Mouse (Mus musculus): ENCODE data around the gene Brsk1.

The Brsk1 gene

DNA sequence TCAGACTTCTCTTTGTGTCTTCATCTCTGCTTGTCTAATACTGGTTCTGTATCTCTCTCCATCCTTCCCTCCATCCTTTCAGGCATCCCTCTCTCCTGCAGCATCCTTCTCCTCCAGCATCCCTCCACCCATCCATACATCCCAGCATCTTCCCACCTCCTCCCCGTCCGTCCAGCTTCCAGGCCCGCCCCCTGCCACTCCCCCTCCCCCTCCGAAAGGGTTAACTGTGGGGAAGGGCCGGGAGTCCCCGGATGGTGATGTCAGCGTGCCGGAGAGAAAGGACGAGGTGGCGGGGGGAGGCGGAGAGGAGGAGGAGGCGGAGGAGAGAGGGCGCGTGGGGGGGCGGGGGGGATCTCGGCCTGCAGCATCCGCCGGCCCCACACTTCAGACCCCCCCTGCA lies at the start of gene Brsk1:
Gene Brsk1, plus strand, starts transcription at position 218 of the 400 bp plus-strand sequence.
- peak; percentile 74 for DNase-seq (ENCODE audit: low read depth, low spot score)

DNA sequence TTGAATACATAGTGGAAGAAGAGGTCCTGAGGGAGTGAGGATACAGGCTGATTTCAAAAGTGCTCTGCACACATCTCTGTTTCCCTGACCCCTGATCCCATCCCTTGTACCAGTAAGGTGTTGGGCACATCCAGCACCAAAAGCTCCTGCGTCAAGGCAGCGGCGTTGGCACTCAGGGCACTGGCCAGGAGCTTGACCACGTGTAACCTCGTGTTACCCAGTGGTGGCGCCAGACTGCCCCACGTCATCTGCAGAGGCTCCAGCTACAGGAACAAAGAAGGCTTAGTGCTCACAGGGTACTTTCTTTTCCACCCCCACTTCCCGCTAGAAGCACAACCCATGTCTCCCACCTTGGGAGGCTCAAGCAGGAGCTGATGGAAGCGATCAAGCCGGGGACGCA lies 49.2 kb upstream of the Brsk1 start:
- no peak for DNase-seq (ENCODE audit: low read depth, low spot score)

DNA sequence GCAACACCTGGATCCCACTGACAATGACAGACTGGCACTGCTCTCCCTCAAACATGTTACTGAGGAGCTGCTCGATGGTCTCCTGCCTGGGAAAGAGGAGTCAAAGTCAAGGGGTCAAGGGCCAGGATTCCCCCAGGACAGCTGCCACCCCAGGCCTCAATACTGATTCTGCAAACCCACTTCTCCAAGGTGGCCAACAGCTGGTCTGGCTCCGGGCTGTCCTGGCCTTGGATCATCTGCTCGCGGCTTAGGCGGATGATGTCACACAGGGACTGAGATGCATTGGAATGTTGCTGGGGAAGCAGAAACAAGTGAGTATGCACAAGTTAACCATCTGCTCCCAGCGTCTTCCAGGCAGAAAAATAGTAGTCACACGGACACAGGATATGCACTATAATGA lies 48.4 kb upstream of the Brsk1 start:
- DNase-seq (ENCODE audit: low read depth, low spot score): no peak

DNA sequence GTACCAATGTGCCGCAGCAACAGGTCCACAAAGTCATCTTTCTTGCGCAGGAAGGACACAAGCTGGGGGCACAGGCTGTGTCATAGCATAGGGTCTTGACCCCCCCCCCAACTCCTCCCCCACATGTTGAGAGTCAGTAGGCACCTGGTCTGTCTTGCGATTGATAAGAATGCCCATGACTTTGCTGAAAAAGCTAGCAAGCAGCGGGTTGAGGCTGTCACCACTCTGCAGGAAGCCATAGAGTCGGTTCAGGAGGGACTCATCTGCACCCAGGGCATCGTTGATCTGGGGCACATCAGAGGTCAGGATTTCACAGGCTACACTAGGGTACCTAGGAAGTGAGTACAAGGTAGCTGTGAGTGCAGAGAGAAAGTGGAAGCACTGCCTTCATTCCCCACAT lies 47.2 kb upstream of the Brsk1 start:
- no peak for DNase-seq (ENCODE audit: low read depth, low spot score)

DNA sequence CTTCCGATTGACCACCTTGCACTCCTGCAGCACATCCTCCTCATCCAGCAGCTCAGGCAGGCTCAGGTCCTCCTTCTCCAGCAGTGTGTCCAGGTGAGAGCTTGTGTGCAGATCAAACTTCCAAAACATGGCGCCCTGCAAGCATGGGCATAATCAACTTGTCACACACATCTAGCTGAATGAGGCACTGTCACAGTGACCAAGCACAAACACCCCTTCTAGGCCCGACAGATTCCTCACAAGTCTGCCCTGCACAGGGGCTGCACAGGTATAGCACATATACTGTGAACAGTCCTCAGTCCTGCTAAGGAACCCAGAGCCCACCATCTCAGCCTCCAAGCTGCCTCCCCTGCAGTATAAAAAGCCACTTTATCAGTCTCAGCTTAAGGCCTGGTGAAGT lies 43.6 kb upstream of the Brsk1 start:
- DNase-seq (ENCODE audit: low read depth, low spot score): no peak

DNA sequence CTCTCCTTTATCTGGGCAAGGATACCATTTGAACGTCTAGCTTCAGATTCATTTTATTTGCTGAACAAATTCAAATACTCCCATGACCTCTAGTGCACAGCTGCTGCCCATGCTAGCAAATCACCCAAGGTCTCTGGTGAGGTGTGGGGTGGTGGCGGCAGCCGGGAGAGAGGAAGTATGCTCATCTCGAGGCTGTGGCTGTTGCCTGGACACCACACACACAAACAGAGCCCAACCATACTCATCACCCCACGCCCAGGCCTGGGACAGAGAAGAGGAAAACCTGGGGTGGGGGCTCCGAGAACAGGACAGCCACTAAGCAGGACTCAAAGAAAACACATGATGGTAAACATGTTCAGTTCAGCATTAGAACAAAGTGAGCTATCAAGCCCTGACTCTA lies 43.1 kb upstream of the Brsk1 start:
- no peak for DNase-seq (ENCODE audit: low read depth, low spot score)

DNA sequence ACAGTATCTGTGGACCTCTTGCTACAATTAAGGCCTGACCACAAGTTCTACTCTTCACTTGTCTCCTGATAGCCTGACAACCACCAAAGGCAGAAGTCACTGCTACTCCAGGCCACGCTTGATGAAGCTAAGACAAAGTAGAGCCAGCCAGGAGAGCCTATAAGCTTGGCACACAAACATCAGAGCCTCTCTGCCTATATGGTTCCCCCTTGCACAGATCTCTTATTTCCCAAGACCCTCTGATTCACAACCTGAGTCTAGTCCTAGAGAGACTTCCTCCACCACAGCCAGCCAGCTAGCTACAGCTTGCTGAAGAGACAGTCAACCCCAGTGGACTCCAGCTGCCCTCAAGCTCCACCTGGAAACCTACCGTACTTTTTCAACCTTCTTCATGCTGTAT lies 42.4 kb upstream of the Brsk1 start:
- no peak for DNase-seq (ENCODE audit: low read depth, low spot score)

DNA sequence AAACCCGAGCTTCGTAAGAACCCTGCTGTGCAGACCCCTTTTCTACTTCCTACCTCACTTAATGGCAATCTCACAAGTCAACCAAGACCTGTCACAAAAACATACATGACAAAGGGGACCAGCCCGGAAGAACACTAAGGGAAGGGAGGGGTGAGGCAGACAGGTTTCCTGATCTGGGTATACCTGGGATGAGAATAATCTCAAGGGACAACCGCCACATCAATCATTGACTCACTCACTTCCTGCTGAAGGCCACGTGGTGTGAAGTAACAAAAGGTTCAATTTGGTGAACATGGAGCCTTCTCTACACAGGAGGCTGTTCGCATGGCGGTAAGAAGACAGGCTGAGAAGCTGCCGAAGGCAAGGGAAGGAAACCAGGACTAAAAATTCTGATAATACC lies 38.8 kb upstream of the Brsk1 start:
- DNase-seq (ENCODE audit: low read depth, low spot score): no peak

DNA sequence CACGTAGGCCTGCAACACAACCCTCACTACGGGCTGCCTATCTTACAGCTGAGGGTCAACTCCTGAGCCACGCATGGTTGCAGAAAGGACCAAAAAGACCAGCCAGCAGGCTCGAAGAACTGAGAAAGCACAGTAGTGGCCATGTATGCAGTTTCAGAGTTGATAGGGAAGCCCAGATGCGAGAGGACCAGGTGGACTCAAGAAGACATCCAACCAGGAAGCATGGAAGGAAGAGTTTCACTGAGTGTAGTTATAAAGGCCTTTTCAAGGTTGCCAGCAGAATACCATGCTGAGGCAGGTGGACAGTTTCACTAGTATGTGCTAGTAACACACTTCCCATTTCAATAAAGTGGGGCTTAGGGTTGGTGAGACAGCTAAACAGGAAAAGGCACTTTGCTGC lies 37.7 kb upstream of the Brsk1 start:
- no peak for DNase-seq (ENCODE audit: low read depth, low spot score)

DNA sequence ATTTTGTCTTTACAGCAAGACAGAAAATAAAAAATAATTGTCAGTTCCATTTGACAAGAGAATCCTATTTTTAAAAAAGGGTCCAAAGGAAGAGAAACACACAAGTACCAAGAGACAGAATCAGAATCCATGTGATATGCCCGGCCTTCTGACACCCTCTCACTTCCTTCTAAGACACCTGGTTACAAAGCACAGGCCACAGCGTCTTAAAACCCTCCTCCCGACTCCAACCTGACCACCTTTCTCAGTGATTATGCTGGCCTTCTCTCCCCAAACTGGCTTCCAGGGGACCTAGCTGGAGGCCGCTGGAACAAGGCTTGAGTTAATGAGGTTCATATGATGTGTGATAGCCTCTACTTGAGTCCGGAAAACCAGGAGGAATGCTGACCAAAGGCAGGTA lies 37.1 kb upstream of the Brsk1 start:
- no peak for DNase-seq (ENCODE audit: low read depth, low spot score)

DNA sequence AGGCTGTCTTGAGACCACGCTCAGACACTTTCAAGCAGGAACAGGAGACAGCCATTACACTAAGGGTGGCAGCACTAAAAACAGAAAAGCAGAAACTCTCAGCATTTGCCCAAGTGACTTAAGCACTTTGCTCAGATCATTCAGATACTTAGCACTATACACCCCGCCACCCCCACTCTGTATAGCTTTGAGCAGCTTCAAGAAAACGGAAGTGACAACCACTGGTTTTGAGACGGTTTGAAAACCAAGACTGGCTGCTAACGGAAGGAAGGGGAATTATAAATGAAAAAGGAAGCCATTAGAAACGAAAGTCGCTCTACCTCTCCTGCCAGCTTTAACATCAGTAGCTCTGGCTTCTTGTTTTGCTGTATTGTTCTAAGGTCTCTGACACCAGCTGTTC lies 36.6 kb upstream of the Brsk1 start:
- DNase-seq (ENCODE audit: low read depth, low spot score): peak; percentile 64

DNA sequence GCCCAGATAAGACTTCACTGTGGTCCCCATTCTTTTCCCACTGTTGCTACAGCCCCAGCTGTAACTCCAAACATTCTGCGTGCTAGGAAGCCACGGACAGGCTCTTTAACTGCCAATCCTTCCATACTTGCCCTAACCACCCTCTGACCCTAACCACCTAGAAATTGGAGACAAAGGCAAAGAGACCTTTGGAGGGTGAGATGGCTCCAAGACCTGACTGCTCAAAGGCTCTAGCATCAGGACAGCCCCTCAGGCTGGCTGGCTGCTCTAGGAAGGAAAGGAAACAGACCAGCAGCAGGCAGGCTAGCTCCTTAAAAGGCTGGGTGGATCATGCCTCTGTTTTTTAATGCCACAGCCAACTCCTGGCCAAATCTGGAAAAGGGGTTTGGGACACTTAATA lies 36.2 kb upstream of the Brsk1 start:
- DNase-seq (ENCODE audit: low read depth, low spot score): no peak

DNA sequence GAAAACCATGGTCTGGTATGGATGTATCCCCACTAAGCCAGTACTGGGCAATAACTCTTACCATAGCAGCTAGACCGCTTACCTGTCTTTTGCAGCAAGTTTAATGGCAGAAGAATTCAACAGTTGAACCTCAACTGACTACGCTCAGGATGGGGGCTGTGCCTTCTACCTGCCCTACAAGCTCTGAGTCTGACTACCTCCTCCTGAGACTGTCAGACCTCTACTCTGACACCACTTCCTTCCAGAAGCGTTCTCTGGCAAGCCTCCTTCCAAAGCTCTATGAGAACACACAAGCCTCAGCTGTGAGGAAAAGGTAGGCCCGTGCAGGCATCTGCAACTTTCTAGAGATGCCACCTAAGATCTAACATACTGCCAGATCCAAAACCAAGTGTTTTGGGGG lies 35.0 kb upstream of the Brsk1 start:
- DNase-seq (ENCODE audit: low read depth, low spot score): no peak

DNA sequence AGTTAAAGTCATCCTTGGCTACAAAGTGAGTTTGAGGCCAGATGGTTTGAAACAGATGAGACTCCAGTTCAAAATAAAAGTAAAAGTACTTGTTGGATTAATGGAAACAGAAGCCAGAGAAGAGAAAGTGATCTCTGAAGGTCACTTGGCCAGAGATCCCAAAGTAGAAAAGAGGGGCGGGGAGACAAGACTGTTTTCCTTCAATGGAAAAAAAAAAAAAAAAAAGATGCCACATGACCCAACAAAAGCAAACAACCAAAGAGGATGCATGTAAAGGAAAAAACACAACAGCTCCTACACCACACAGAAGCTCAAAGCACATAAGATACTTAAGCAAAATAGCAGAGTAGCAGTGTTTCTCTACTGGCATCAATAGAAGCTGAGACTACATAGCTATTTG lies 34.5 kb upstream of the Brsk1 start:
- no peak for DNase-seq (ENCODE audit: low read depth, low spot score)

DNA sequence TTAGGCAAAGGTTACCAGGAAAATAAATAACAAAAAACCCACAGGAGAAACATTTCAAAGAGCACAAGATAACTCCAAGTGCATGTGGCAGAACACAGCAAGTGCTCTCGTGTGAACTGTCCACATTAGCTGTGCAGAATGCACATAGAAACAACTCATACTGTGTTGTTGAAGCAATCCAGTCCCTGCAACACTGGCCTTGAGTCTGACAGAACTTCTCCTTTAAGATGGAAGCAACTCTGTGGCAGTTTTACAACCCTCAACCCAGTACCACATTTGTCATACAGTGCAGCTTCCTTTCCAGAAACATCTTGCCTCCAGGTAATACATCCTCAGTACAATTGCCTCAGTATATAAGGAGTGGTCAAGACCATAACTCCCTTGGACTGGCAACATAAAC lies 33.6 kb upstream of the Brsk1 start:
- no peak for DNase-seq (ENCODE audit: low read depth, low spot score)

DNA sequence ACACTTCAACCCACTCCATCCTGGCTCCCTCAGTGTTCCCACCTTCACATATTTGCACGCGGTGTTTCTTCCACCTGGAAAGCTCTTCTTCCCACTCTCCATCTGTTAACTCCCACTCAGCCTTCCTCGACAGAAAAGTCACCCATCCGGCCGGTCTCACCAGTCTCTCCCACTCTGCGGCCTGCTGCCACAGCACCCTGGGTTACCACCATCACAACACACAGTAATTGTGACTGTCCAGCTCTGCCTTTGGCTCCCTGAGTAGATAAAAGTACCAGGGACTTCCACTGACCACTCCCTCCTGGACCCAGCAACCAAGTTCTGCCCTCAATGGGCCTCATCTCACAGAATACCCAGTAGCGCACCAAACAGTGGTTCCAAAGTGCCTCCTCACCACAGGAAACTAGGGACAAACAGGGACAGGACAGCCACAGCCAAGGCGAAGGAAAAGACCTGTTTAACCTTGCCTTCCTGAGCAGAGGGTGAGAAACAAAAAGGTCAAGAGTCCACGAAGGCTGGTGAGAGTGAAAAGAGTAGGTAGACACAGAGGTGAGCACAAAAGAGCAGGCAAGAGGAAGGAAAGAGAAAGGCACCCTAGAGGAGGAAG lies 32.8 kb upstream of the Brsk1 start:
- DNase-seq (ENCODE audit: low read depth, low spot score): peak; percentile 60

DNA sequence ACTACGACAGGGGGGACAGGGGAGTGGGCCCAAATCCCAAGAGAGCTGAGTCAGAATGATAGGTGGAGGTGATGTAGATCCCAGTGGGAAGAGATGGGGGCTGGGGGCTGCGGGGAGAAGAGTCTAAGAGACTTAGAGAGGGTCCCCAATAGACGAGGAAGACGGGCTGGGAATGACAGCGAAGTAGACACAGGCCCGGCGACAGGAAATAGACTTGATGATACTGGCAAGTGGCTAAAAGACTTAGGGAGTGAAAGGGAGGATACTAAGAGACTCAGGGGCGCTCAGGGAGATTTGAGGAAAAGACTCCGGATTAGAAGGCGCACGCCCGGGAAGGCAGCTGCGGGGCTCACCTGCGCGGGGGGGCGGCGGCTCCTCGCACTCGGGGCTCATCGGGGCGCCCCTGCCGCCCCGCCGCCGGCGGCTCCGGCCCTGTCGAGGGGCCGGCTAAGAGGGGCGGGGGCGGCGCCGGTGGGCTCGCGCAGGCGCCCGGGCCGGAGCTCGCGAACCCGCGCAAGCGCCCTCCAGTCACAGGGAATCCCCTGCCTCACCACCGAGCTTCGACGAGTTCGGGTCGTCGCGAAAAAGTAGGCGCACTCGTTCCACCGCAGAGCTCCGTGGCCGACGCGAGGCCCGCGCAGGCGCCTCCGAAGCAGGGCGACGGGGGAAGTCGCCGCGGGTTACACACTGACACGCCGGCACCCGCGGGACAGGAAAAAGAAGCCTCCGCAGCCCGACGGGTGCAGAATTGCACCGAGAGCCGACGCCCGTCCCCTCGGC lies 32.1 kb upstream of the Brsk1 start:
- no peak for DNase-seq (ENCODE audit: low read depth, low spot score)

DNA sequence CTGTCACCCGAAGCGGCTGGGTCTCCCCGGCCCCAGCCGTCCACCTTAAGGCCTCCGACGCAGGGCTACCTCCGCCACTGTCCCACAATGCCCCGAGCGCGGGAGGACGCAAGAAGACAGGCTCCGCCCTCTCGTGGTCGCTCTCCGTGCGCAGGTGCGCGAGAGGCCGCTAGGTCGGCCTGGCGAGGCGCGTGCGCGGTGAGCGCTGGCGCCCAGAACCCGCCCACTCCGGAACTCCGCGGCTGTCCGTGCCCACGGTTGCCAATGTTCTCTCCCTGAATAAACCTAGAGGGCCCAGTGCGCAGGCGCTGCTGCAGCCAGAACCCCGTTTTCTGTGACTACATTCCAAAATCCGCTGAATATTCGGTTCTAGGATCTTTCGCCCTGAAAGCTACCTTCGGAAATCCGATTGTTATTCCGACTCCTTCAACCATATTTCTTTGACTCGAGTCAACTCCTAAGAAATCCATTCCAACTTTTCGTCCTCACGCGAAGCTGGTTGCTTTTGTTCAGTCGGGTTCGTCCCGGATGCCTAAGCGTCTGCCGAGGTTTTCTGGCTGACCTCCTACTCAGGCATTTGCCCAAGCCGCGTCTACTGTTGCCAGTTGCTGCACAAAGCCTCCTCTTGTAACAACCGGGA lies 31.4 kb upstream of the Brsk1 start, which contains the start of gene Ppp6r1:
Gene Ppp6r1, minus strand, starts transcription at position 108 of the 640 bp plus-strand sequence.
- DNase-seq (ENCODE audit: low read depth, low spot score): peak; percentile 97

DNA sequence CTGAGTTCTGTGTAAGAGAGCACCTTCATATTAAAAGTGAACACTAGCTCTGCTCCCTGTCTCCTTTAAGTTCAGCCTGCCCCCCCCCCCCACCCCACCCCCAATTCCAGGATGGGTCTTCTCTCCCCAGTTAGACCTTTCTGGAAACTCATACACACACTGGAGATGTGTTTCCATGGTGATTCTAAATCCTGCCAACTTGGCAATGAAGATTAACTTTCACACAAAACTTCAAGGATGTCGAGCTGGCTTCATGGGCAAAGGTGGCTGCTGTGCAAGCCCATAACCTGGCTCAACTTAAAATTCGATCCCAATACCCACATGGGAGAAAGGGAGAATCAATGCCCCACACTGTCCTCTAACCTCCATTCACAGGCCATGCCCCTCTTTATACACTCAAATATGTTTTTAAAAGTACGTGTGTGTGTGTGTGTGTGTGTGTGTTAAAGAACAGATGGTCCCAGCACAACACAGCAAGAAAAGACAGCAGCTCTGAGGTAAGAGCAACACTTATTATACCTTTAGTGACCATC lies 30.4 kb upstream of the Brsk1 start:
- no peak for DNase-seq (ENCODE audit: low read depth, low spot score)

DNA sequence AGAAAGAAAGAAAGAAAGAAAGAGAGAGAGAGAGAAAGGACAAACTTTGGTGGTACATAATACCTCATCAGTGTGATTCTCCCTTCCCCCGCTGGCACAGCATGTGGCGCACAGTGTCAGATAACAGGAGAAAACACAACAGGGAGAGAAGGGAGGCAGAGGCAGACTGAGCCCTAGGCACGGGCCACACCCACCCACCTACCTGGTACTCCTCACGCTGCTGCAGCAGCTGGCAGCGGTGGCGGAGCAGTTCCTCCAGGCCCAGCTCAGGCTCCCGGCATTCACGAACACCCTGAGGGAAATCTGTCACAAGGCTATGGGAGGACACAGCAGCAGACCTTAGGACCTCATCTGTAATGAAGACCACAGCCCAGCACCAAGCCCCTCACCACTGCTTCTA lies 27.2 kb upstream of the Brsk1 start:
- no peak for DNase-seq (ENCODE audit: low read depth, low spot score)

DNA sequence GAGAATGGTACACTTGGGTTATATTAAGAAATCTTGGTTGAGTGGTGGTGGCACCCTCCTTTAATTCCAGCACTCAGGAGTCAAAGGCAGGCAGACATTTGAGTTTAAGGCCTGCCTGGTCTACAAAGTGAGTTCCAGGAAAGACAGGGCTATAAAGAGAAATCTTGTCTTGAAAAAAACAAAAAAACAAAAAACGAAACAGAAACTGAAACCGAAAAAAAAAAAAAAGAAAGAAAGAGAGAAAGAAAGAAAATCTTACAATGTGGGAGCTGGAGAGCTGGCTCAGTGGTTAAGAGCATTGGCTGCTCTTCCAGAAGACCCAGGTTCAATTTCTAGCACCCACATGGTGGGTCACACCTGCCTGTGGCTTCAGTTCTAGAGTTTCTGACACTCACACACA lies 26.7 kb upstream of the Brsk1 start:
- no peak for DNase-seq (ENCODE audit: low read depth, low spot score)

DNA sequence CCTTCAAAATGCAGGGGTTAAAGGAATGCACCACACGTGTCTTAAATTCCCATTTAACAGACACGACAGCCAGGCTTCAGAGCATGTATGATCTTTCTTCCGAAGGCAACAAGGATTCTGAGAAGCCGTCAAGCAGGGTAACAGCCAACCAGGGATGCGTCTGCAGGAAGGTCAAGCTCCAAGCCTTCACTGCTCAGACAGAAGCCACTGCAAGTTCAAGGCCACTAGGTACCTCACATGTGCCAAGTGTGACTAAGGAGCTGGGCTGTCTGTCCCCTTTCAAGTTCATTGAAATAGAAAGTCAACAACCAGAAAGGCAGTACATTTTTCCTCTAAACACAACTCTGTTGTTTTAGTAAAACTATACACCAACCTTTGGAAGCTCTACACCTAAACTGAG lies 23.5 kb upstream of the Brsk1 start:
- no peak for DNase-seq (ENCODE audit: low read depth, low spot score)

DNA sequence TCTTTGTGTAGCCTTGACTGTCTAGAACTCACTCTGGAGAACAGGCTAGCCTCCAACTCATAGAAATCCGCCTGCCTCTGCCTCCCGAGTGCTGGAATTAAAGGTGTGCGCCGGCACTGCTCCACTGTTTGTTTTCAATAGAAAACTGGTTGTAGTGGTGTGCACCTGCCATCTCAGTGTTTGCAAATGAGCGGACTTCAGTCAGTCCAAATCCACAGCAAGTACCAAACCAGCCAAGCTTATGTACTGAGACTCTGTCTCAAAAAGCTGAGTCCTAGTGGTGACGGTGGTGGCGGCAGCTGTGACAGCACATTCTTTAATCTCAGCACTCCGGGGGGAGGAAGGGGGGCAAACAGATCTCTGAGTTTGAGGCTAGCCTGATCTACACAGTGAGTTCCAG lies 21.9 kb upstream of the Brsk1 start:
- DNase-seq (ENCODE audit: low read depth, low spot score): no peak

All from telencephalon, adult 2 months (tissue).